Mouse (Mus musculus) gastrocnemius, postnatal 14 days (tissue): ENCODE results near the gene Crb2. TPM values are rescaled to one million over a fixed set of nuclear protein-coding genes. Genes with fewer than 3 reads are reported as not detected.

Experiments
- DNase-seq: peaks from one replicate; pipeline ENCODE4 v3.0.0; 2021; ENCODE audit warnings: mixed read lengths
- intact Hi-C: fragments of 180-260 bp; cut with DNase I; formaldehyde crosslinking; loops from one replicate; pipeline ENCODE4 v1.15.1; 2025; ENCODE audit warnings: low total_unique reads
- total RNA-seq, 2 experiments: library from RNA; stranded (reverse); gene quantifications; 2 replicates each; pipeline ENCODE4 v1.2.3; 2021

Crb2 gene
- total RNA-seq, 2 experiments from 2014 or later = 0.11 to 0.12 TPM

DNA sequence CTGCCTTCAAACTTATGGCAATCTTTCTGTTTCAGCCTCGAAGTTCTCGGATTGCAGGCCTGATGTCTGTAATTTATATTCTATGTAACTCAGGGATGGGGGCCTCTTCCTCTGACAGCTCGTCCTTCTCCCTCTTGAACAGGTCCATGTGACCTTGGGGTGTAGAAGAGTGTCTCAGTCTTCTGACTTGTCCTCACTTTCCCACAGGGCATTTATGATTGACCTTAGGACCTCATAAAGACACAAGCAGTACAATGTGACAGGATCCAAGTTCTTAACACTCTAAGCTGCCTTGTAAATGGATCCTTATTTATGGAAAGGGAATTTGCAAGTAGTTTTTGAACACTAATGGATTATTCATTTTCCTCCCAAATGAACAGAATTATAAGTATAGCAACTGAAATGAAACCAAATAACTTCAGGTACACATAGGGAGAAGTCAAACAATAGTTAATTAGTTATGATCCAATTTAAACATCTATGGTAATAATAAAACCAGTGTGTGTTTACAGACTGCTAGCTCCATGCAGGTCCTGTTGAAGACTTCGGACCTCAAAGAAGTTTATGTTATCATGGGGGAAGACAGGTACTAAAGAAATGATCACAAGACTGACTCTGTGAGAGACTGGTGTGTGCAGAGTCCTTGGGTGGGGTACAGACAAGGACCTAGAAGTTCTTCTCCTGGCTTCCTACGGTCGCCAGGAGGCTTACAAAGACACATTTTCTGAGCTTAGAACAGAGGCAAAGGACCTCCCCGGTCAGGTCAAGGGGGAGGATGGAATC is 62.3 kb downstream of the Crb2 start:
- intact Hi-C loops = no loop called here
- no peak for DNase-seq

DNA sequence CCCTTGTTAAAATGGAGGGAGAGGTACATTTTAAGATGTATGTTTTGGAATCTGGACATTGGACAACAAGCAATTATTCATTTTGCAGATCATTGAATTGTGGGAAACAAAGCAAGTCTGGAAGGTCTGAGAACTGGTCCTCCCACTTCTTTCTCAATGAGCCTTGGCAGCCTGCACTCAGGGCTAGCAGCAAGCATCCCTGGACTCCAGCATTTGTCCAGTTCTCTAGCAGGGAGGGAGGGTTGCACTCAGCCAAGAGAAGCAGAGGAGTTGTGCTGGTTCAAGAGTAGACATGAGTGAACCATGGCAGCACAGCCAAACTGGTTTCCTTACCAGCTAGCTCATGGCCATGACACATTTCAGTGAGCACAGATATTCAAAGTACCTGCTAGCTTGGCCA is 63.9 kb downstream of the Crb2 start:
- intact Hi-C loops = no loop called here
- no peak for DNase-seq

DNA sequence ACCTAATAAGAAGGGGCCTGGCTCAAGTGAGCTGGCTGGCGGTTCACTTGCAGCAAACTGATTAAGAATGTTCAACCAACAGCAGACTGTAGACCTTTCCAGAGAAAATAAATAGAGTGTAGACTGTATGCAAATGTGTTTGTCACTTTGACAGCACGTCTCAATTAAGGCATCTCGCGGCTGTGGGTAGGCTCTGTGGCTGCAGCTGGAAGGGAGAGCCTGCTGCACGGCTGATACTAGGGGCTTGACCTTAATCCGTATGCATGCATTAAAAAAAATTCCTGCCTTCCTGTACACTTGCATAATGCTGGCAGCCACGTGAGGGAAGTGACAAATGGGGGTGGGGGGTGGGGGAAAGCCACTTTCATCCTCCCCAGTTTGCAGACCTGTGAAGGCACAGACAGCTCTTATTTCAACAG is 66.1 kb downstream of the Crb2 start:
- no peak for DNase-seq
- intact Hi-C loops = no loop called here

DNA sequence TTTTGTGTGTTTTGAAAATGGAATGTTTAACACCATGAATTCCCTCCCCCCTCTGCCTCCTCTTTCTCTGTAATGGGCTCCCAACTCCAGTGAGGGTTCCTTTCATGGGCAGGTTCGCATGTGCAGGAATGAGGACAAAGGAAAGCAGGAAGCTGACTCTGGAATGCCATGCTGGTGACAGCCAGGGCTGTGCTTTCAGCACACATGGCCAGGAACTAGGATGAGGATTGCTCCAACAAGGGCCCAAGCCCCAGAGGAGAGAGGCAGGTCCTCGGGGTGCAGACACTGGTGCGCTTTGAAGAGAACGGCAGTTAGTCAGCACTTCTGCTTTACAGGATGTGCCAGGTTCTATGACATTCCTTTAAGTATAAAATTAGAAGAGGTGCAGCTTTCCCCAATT is 66.7 kb downstream of the Crb2 start:
- DNase-seq = no peak
- intact Hi-C loops = no loop called here

Other genes starting within 250 kb of the Crb2 start
- gene Strbp, start 72.4 kb upstream of the Crb2 start, total RNA-seq = 10 to 100 TPM; 18.2 to 21.6 TPM